Mouse (Mus musculus): ENCODE results near the gene Plekho1. TPM values are rescaled to one million over a fixed set of nuclear protein-coding genes. Genes with fewer than 3 reads are reported as not detected.

The Plekho1 gene
- total and polyA plus RNA-seq, 3 experiments: 22.3 to 24.6 (median 23.4) TPM

GRCm38 (mm10) chr3:95985209-95986000, 10.4 kb downstream of the Plekho1 start (continued):
- TF ChIP-seq GABPA (IDR thresholded peaks at IDR 0.05; ENCODE audit: insufficient replicate concordance, low read depth, low read length): no peak
- TF ChIP-seq ZKSCAN1 (IDR thresholded peaks at IDR 0.05; ENCODE audit: borderline replicate concordance, low read depth, low read length): no peak
- TF ChIP-seq UBTF (IDR thresholded peaks at IDR 0.05; ENCODE audit: low read depth, low read length): no peak
- TF ChIP-seq ZMIZ1 (IDR thresholded peaks at IDR 0.05; ENCODE audit: low read depth, low read length): peak; percentile 51
- peak; percentile 62; the same call in 1 of the 2 replicates for TF ChIP-seq POLR2AphosphoS2 (IDR thresholded peaks at IDR 0.05; ENCODE audit: low read depth, low read length)
- no peak for TF ChIP-seq USF2 (conservative IDR thresholded peaks at IDR 0.05; ENCODE audit: low read depth, low read length)
- 0 out of 2 replicates have a peak, but pooled peaks have one; percentile 18 for TF ChIP-seq MAZ (IDR thresholded peaks at IDR 0.05; ENCODE audit: low read depth, low read length)
- no peak for TF ChIP-seq E2F4 (IDR thresholded peaks at IDR 0.05; ENCODE audit: insufficient replicate concordance, low read depth, low read length)
- TF ChIP-seq SMC3 (IDR thresholded peaks at IDR 0.05; ENCODE audit: low read depth, low read length): no peak
- TF ChIP-seq ZNF384 (IDR thresholded peaks at IDR 0.05; ENCODE audit: low read depth, low read length): no peak
- TF ChIP-seq ELF1 (IDR thresholded peaks at IDR 0.05; ENCODE audit: low read depth, low read length): peak; percentile 71; the same call in 1 of the 2 replicates
- no peak for TF ChIP-seq CHD2 (IDR thresholded peaks at IDR 0.05; ENCODE audit: low read length)
- TF ChIP-seq RCOR1 (conservative IDR thresholded peaks at IDR 0.05; ENCODE audit: low read depth, low read length): no peak
- TF ChIP-seq MXI1 (IDR thresholded peaks at IDR 0.05; ENCODE audit: low read depth, low read length): 0 out of 2 replicates have a peak, but pooled peaks have one; percentile 46
- TF ChIP-seq MYC (IDR thresholded peaks at IDR 0.05; ENCODE audit: low read depth, low read length): no peak
- peak; percentile 51; the same call in 1 of the 2 replicates for TF ChIP-seq SIN3A (IDR thresholded peaks at IDR 0.05; ENCODE audit: low read length)
- no peak for TF ChIP-seq JUND (conservative IDR thresholded peaks at IDR 0.05; ENCODE audit: low read depth, low read length)
- peak; percentile 64 for TF ChIP-seq BHLHE40 (IDR thresholded peaks at IDR 0.05; ENCODE audit: low read depth, low read length)
- no peak for TF ChIP-seq ETS1 (conservative IDR thresholded peaks at IDR 0.05; ENCODE audit: low read depth, low read length)

- H3K36me3 ChIP-seq (replicated peaks in 1 of 2; ENCODE audit: control insufficient read depth in 1 of 2, insufficient read depth in 1 of 2, low read length in 1 of 2): no peaks in the 10 kb centered on the region
- H3K4me1 ChIP-seq (ENCODE audit: control insufficient read depth in 1 of 2, insufficient read depth in 2 of 2): peaks cover 11 to 29% of the 10 kb centered on the region in 2 experiments
- peaks cover 8% of the 10 kb centered on the region for H3K9me3 ChIP-seq (replicated peaks; ENCODE audit: low read length)
- TF ChIP-seq RCOR1 (conservative IDR thresholded peaks at IDR 0.05; ENCODE audit: low read depth, low read length) (no peak), JUN (IDR thresholded peaks at IDR 0.05; ENCODE audit: insufficient read depth, low read depth, low read length) (no peak), BHLHE40 (IDR thresholded peaks at IDR 0.05; ENCODE audit: low read depth, low read length) (no peak), POLR2AphosphoS2 (IDR thresholded peaks at IDR 0.05; ENCODE audit: low read depth, low read length) (no peak), USF1 (IDR thresholded peaks at IDR 0.05; ENCODE audit: low read depth, low read length) (no peak), E2F4 (IDR thresholded peaks at IDR 0.05; ENCODE audit: insufficient replicate concordance, low read depth, low read length) (no peak), SIN3A (IDR thresholded peaks at IDR 0.05; ENCODE audit: low read length) (no peak), HCFC1 (IDR thresholded peaks at IDR 0.05; ENCODE audit: low read depth, low read length) (no peak), NELFE (IDR thresholded peaks at IDR 0.05; ENCODE audit: low read depth, low read length) (no peak), CHD2 (IDR thresholded peaks at IDR 0.05; ENCODE audit: low read length) (no peak), ETS1 (conservative IDR thresholded peaks at IDR 0.05; ENCODE audit: low read depth, low read length) (no peak), RAD21 (IDR thresholded peaks at IDR 0.05; ENCODE audit: low read depth, low read length) (no peak), ZKSCAN1 (IDR thresholded peaks at IDR 0.05; ENCODE audit: borderline replicate concordance, low read depth, low read length) (no peak), TCF12 (IDR thresholded peaks at IDR 0.05; ENCODE audit: low read depth, low read length) (no peak), MXI1 (IDR thresholded peaks at IDR 0.05; ENCODE audit: low read depth, low read length) (no peak), ZC3H11A (IDR thresholded peaks at IDR 0.05; ENCODE audit: low read depth, low read length) (no peak), ELF1 (IDR thresholded peaks at IDR 0.05; ENCODE audit: low read depth, low read length) (no peak), UBTF (IDR thresholded peaks at IDR 0.05; ENCODE audit: low read depth, low read length) (no peak), CHD1 (IDR thresholded peaks at IDR 0.05; ENCODE audit: low read depth, low read length) (no peak), NRF1 (IDR thresholded peaks at IDR 0.05; ENCODE audit: low read depth, low read length) (no peak)
- dilution Hi-C loops (cut with MboI; ENCODE audit: extremely low pct_ligation_motif_present, extremely low pct_unique_long_range_greater_than_20kb, low sequenced_read_pairs) (no loop called here), in situ Hi-C loops (cut with MboI; ENCODE audit: low pct_ligation_motif_present, low pct_unique_long_range_greater_than_20kb, low sequenced_read_pairs) (no loop called here)
- no peak overlapping the region for H3K4me3 ChIP-seq (replicated peaks in 1 of 3; ENCODE audit: low read depth in 2 of 3, low read length in 2 of 3, poor library complexity in 1 of 3)
- no peak for DNase-seq (ENCODE audit: extremely low read depth)
- H3K27me3 ChIP-seq (replicated peaks): no peaks in the 10 kb centered on the region
- H3K27ac ChIP-seq (ENCODE audit: insufficient read depth, low read depth): no peak overlapping the region
- no peaks in the 10 kb centered on the region for H3K79me2 ChIP-seq (replicated peaks; ENCODE audit: control insufficient read depth, extremely low read depth, insufficient read depth, poor library complexity, severe bottlenecking)
- H3K9ac ChIP-seq (ENCODE audit: insufficient read depth, low read depth): no peak overlapping the region
- H3K4me2 ChIP-seq (ENCODE audit: insufficient read depth, low read depth, poor library complexity, severe bottlenecking): no peak overlapping the region
Measured at GRCm38 (mm10) chr3:95982129-95982528, 13.7 kb downstream of the Plekho1 start.

Data from CH12.LX (cell line).